Mouse (Mus musculus): Measurements from ENCODE around the gene Sp9. TPM values are rescaled to one million over a fixed set of nuclear protein-coding genes. Genes with fewer than 3 reads are reported as not detected.

Gene Sp9
- polyA plus RNA-seq, 1 experiment from 2014 or later: 0.06 TPM

GRCm38 (mm10) chr2:73298154-73298553 lies 26.4 kb downstream of the Sp9 start:
- no peak for ATAC-seq (replicated peaks; ENCODE audit: low FRiP score)
- Histone ChIP-seq H3K4me1 (no peaks in the 10 kb centered on the region), H3K9ac (no peak overlapping the region), H3K36me3 (peaks cover 42% of the 10 kb centered on the region), H3K9me3 (replicated peaks) (no peaks in the 10 kb centered on the region), H3K4me3 (replicated peaks) (no peak overlapping the region), H3K4me2 (no peak overlapping the region), H3K27ac (no peak overlapping the region), H3K27me3 (no peaks in the 10 kb centered on the region)
- 89% methylated on average over 7 of the region's 7 CpGs for WGBS

GRCm38 (mm10) chr2:73298841-73299240 lies 27.1 kb downstream of the Sp9 start:
- Histone ChIP-seq H3K4me3 (replicated peaks) (no peak overlapping the region), H3K27ac (no peak overlapping the region), H3K4me1 (no peaks in the 10 kb centered on the region), H3K4me2 (no peak overlapping the region), H3K9me3 (replicated peaks) (no peaks in the 10 kb centered on the region), H3K9ac (no peak overlapping the region), H3K36me3 (peaks cover 46% of the 10 kb centered on the region), H3K27me3 (no peaks in the 10 kb centered on the region)
- no peak for ATAC-seq (replicated peaks; ENCODE audit: low FRiP score)
- WGBS: 85% methylated on average over 3 of the region's 3 CpGs

- H3K4me2 ChIP-seq: no peak overlapping the region
- no peaks in the 10 kb centered on the region for H3K9me3 ChIP-seq (replicated peaks)
- no peak overlapping the region for H3K4me3 ChIP-seq (replicated peaks)
- 91% methylated on average over 1 of the region's 1 CpGs for WGBS
- H3K27me3 ChIP-seq: no peaks in the 10 kb centered on the region
- H3K36me3 ChIP-seq: peaks cover 59% of the 10 kb centered on the region
- no peak for ATAC-seq (replicated peaks; ENCODE audit: low FRiP score)
- no peak overlapping the region for H3K27ac ChIP-seq
- H3K9ac ChIP-seq: no peak overlapping the region
- H3K4me1 ChIP-seq: no peaks in the 10 kb centered on the region
These were observed 30.3 kb downstream of the Sp9 start for GRCm38 (mm10) chr2:73301979-73302378.

GRCm38 (mm10) chr2:73302722-73303121 lies 31.0 kb downstream of the Sp9 start:
- H3K27ac ChIP-seq: no peak overlapping the region
- 98% methylated on average over 9 of the region's 9 CpGs for WGBS
- H3K9me3 ChIP-seq (replicated peaks): no peaks in the 10 kb centered on the region
- H3K4me1 ChIP-seq: no peaks in the 10 kb centered on the region
- H3K4me2 ChIP-seq: no peak overlapping the region
- no peak for ATAC-seq (replicated peaks; ENCODE audit: low FRiP score)
- H3K36me3 ChIP-seq: peaks cover 66% of the 10 kb centered on the region
- no peaks in the 10 kb centered on the region for H3K27me3 ChIP-seq
- no peak overlapping the region for H3K9ac ChIP-seq
- H3K4me3 ChIP-seq (replicated peaks): no peak overlapping the region

- 90% methylated on average over 5 of the region's 5 CpGs for WGBS
These were observed 32.8 kb downstream of the Sp9 start for GRCm38 (mm10) chr2:73304506-73304905.

GRCm38 (mm10) chr2:73306006-73306405 lies 34.3 kb downstream of the Sp9 start:
- no peak overlapping the region for H3K4me3 ChIP-seq (replicated peaks)
- H3K9ac ChIP-seq: no peak overlapping the region
- H3K27ac ChIP-seq: no peak overlapping the region
- no peaks in the 10 kb centered on the region for H3K27me3 ChIP-seq
- no peak overlapping the region for H3K4me2 ChIP-seq
- H3K36me3 ChIP-seq: peaks cover 83% of the 10 kb centered on the region
- peaks cover 4% of the 10 kb centered on the region for H3K4me1 ChIP-seq
- ATAC-seq (replicated peaks; ENCODE audit: low FRiP score): no peak
- no peaks in the 10 kb centered on the region for H3K9me3 ChIP-seq (replicated peaks)
- 57% methylated on average over 7 of the region's 7 CpGs for WGBS

More at GRCm38 (mm10) chr2:73304506-73304905, 32.8 kb downstream of the Sp9 start:
- H3K4me3 ChIP-seq (replicated peaks): no peak overlapping the region
- H3K9ac ChIP-seq: no peak overlapping the region
- H3K27ac ChIP-seq: no peak overlapping the region
- no peak for ATAC-seq (replicated peaks; ENCODE audit: low FRiP score)
- H3K27me3 ChIP-seq: no peaks in the 10 kb centered on the region
- peaks cover 76% of the 10 kb centered on the region for H3K36me3 ChIP-seq
- no peak overlapping the region for H3K4me2 ChIP-seq
- H3K4me1 ChIP-seq: no peaks in the 10 kb centered on the region
- no peaks in the 10 kb centered on the region for H3K9me3 ChIP-seq (replicated peaks)

GRCm38 (mm10) chr2:73312152-73313116 lies 40.7 kb downstream of the Sp9 start, which contains the start of the genes Scrn3 and Cir1:
TSS of gene Scrn3 (plus strand) at chr2:73312601.
TSS of gene Cir1 (minus strand) at chr2:73312701.
- ATAC-seq (replicated peaks; ENCODE audit: low FRiP score): peak; percentile 96
- Histone ChIP-seq H3K27me3 (no peaks in the 10 kb centered on the region), H3K4me2 (peak within 1 kb of the TSS; percentile 72), H3K9me3 (replicated peaks) (no peaks in the 10 kb centered on the region), H3K36me3 (peaks cover 28% of the 10 kb centered on the region), H3K4me1 (peaks cover 16% of the 10 kb centered on the region), H3K4me3 (replicated peaks) (peak within 1 kb of the TSS; percentile 82), H3K27ac (peak within 1 kb of the TSS; percentile 87), H3K9ac (peak within 1 kb of the TSS; percentile 71)
- WGBS: under 1% methylated on average over 64 of the region's 64 CpGs

GRCm38 (mm10) chr2:73313117-73313501 lies 41.4 kb downstream of the Sp9 start:
- H3K36me3 ChIP-seq: peaks cover 23% of the 10 kb centered on the region
- 34% methylated on average over 14 of the region's 14 CpGs for WGBS
- H3K9me3 ChIP-seq (replicated peaks): no peaks in the 10 kb centered on the region
- ATAC-seq (replicated peaks; ENCODE audit: low FRiP score): peak; percentile 44
- peak overlapping the region; percentile 63 for H3K4me2 ChIP-seq
- H3K9ac ChIP-seq: peak overlapping the region; percentile 67
- H3K4me1 ChIP-seq: peaks cover 16% of the 10 kb centered on the region
- H3K27ac ChIP-seq: peak overlapping the region; percentile 87
- H3K4me3 ChIP-seq (replicated peaks): peak overlapping the region; percentile 82
- H3K27me3 ChIP-seq: no peaks in the 10 kb centered on the region

GRCm38 (mm10) chr2:73314311-73314710 lies 42.6 kb downstream of the Sp9 start:
- no peaks in the 10 kb centered on the region for H3K27me3 ChIP-seq
- no peak for ATAC-seq (replicated peaks; ENCODE audit: low FRiP score)
- WGBS: 89% methylated on average over 3 of the region's 3 CpGs

GRCm38 (mm10) chr2:73317426-73317825 lies 45.7 kb downstream of the Sp9 start:
- no peak overlapping the region for H3K4me3 ChIP-seq (replicated peaks)
- no peak overlapping the region for H3K27ac ChIP-seq
- no peaks in the 10 kb centered on the region for H3K9me3 ChIP-seq (replicated peaks)
- H3K27me3 ChIP-seq: no peaks in the 10 kb centered on the region
- ATAC-seq (replicated peaks; ENCODE audit: low FRiP score): no peak
- peaks cover 7% of the 10 kb centered on the region for H3K4me1 ChIP-seq
- no peak overlapping the region for H3K9ac ChIP-seq
- H3K4me2 ChIP-seq: no peak overlapping the region
- H3K36me3 ChIP-seq: peaks cover 9% of the 10 kb centered on the region
- 86% methylated on average over 9 of the region's 9 CpGs for WGBS

More at GRCm38 (mm10) chr2:73314311-73314710, 42.6 kb downstream of the Sp9 start:
- no peak overlapping the region for H3K9ac ChIP-seq
- peaks cover 17% of the 10 kb centered on the region for H3K36me3 ChIP-seq
- no peak overlapping the region for H3K4me3 ChIP-seq (replicated peaks)
- no peak overlapping the region for H3K4me2 ChIP-seq
- H3K4me1 ChIP-seq: peaks cover 16% of the 10 kb centered on the region
- no peaks in the 10 kb centered on the region for H3K9me3 ChIP-seq (replicated peaks)
- H3K27ac ChIP-seq: no peak overlapping the region

- ATAC-seq (replicated peaks; ENCODE audit: low FRiP score): no peak
- WGBS: 81% methylated on average over 5 of the region's 5 CpGs
- Histone ChIP-seq H3K27me3 (no peaks in the 10 kb centered on the region), H3K4me2 (no peak overlapping the region), H3K4me1 (no peaks in the 10 kb centered on the region), H3K27ac (no peak overlapping the region), H3K36me3 (peaks cover 9% of the 10 kb centered on the region), H3K4me3 (replicated peaks) (no peak overlapping the region), H3K9ac (no peak overlapping the region), H3K9me3 (replicated peaks) (no peaks in the 10 kb centered on the region)
These were observed 47.5 kb downstream of the Sp9 start for GRCm38 (mm10) chr2:73319218-73319617.

- H3K4me2 ChIP-seq: no peak overlapping the region
- 70% methylated on average over 12 of the region's 12 CpGs for WGBS
- no peaks in the 10 kb centered on the region for H3K9me3 ChIP-seq (replicated peaks)
- peaks cover 9% of the 10 kb centered on the region for H3K36me3 ChIP-seq
- no peaks in the 10 kb centered on the region for H3K27me3 ChIP-seq
- no peak overlapping the region for H3K9ac ChIP-seq
- no peaks in the 10 kb centered on the region for H3K4me1 ChIP-seq
- ATAC-seq (replicated peaks; ENCODE audit: low FRiP score): no peak
- H3K27ac ChIP-seq: no peak overlapping the region
- no peak overlapping the region for H3K4me3 ChIP-seq (replicated peaks)
These were observed 51.3 kb downstream of the Sp9 start for GRCm38 (mm10) chr2:73322991-73323390.

All from kidney, embryonic 15.5 days (tissue).